Mouse (Mus musculus) forebrain, embryonic 12.5 days (tissue): ENCODE results near the gene Rrp7a. TPM values are rescaled to one million over a fixed set of nuclear protein-coding genes. Genes with fewer than 3 reads are reported as not detected.

Experiments
- ATAC-seq: fragments of 200-750 bp; cut with Nextera tagmentation; 2 replicates; pipeline ENCODE4 v1.8.0; 2017; ENCODE audit warnings: moderate TSS enrichment; ENCODE audit not compliant: low FRiP score
- H3K27ac ChIP-seq: fragments of 300-500 bp; sonication (generic); 2 replicates; pipeline ENCODE4 v1.5.1; 2016; ENCODE audit warnings: mild to moderate bottlenecking
- H3K27me3 ChIP-seq: fragments of 300-500 bp; sonication (generic); 2 replicates; pipeline ENCODE4 v1.6.1; 2016; ENCODE audit warnings: mild to moderate bottlenecking
- H3K36me3 ChIP-seq: fragments of 300-500 bp; sonication (generic); replicated peaks from 2 replicates; pipeline ENCODE4 v1.6.1; 2016; ENCODE audit warnings: mild to moderate bottlenecking
- H3K4me1 ChIP-seq: fragments of 300-500 bp; sonication (generic); 2 replicates; pipeline ENCODE4 v1.6.1; 2016
- H3K4me2 ChIP-seq: fragments of 300-500 bp; sonication (generic); 2 replicates; pipeline ENCODE4 v1.6.1; 2016; ENCODE audit warnings: mild to moderate bottlenecking, moderate library complexity
- H3K4me3 ChIP-seq: fragments of 300-500 bp; sonication (generic); replicated peaks from 2 replicates; pipeline ENCODE4 v1.5.1; 2016; ENCODE audit warnings: mild to moderate bottlenecking
- H3K9ac ChIP-seq: fragments of 300-500 bp; sonication (generic); 2 replicates; pipeline ENCODE4 v1.6.1; 2016; ENCODE audit warnings: mild to moderate bottlenecking
- H3K9me3 ChIP-seq: fragments of 300-500 bp; sonication (generic); 2 replicates; pipeline ENCODE4 v1.6.1; 2016
- WGBS: fragments of 180-500 bp; shearing (Covaris S2); methylation state at CpG from one replicate; pipeline ENCODE4 v1.1.7; 2016; 5-methylcytosine and 5-hydroxymethylcytosine counted together
- polyA plus RNA-seq: library from polyadenylated mRNA; unstranded; fragments of >200 nt; fragmentation: Nextera tagmentation; extraction: Ambion mirVana; gene quantifications from 2 replicates; pipeline ENCODE4 v1.2.1, GENCODE M21; 2016

Gene Rrp7a
- polyA plus RNA-seq, 1 experiment from 2014 or later: 64.8 TPM

DNA sequence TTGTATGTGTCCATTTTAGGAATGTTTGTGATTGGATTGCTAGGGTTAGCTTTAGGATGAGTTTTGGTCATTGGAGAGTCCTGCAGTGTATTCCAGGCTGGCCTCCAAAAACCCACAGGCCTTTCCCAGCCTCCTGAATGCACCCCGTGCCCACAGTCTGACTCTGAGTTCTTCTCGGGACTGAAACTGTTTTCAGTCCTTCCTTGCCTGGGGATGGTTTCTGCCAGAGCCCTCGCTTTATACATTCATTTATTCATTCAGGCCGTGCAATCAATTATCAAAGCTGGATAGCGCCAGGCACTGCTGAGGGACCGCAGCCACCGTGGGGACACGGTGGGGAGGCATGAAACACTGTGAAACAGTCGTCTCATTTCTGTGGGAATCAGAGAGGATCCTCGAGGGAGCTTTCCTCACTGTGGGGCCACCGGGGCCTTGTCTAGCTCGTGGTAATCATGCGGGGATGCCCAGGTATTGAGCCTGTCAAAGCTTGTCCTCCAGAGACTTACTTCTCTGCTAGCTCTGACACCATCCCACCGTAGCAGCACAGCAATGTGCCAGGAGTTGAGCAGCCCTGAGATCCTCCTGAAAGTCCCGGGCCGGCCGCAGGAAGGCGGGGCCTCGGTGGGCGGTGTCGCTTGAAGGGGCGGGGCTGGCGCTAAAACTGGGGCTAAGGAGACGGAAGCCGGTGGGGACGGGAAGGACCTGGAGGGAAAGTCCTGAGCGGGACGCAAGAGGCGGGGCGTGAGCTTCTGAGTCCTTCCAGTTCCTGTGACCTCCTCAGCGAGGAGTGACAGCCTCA is 22.9 kb downstream of the Rrp7a start:
- Histone ChIP-seq H3K9me3 (no peaks in the 10 kb centered on the region), H3K9ac (peak overlapping the region; percentile 70), H3K4me1 (peaks cover 21% of the 10 kb centered on the region), H3K4me2 (peak overlapping the region; percentile 76), H3K36me3 (no peaks in the 10 kb centered on the region), H3K4me3 (peak overlapping the region; percentile 47), H3K27ac (no peak overlapping the region), H3K27me3 (peaks cover 30% of the 10 kb centered on the region)
- ATAC-seq: peak; percentile 88
- 2% methylated on average over 30 of the region's 31 CpGs for WGBS

DNA sequence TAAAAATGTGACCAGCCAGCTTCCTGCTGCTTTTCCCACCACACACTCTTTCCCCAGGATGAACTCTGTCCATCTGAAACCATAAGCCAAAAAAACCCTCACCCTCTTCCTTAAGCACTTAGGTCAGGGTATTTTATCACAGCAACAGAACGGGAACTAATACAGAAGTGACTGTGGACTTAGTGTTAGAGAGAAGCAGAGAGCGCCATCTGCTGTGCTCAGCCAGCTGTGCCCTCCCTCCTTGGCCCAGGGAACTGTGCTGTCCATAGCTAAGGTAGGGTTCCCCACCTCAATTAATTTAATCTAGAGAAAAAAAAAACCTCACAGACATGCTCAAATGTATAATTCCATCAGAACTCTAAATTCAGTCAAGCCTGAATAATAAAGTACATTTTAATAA is 26.7 kb downstream of the Rrp7a start:
- ATAC-seq: no peak
- no peak overlapping the region for H3K9ac ChIP-seq
- no peaks in the 10 kb centered on the region for H3K9me3 ChIP-seq
- 46% methylated on average over 2 of the region's 2 CpGs for WGBS
- no peak overlapping the region for H3K4me2 ChIP-seq
- peaks cover 28% of the 10 kb centered on the region for H3K27me3 ChIP-seq
- no peaks in the 10 kb centered on the region for H3K36me3 ChIP-seq
- no peak overlapping the region for H3K27ac ChIP-seq
- H3K4me3 ChIP-seq: no peak overlapping the region
- H3K4me1 ChIP-seq: peaks cover 21% of the 10 kb centered on the region

DNA sequence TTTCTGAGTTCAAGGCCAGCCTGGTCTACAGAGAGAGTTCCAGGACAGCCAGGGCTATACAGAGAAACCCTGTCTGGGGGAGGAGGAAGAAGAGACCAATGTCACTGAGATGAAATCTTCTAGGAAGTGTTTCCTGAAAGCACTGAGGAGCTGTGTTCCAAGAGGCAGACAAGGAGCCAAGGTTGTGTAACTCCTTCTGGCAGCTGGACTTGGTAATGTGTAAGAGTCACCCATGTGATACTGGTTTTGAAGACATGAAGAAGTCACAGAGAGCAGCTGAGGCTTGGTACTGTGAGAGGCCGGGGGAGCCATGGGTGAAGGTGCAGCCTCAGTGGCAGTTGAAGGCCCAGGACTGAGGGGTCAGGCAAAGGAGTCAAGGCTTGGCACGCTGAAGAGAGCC is 28.9 kb downstream of the Rrp7a start:
- Histone ChIP-seq H3K27ac (no peak overlapping the region), H3K36me3 (no peaks in the 10 kb centered on the region), H3K4me3 (no peak overlapping the region), H3K9me3 (no peaks in the 10 kb centered on the region), H3K9ac (no peak overlapping the region), H3K4me1 (peaks cover 13% of the 10 kb centered on the region), H3K27me3 (peaks cover 39% of the 10 kb centered on the region), H3K4me2 (no peak overlapping the region)
- ATAC-seq: no peak
- 76% methylated on average over 2 of the region's 2 CpGs for WGBS

DNA sequence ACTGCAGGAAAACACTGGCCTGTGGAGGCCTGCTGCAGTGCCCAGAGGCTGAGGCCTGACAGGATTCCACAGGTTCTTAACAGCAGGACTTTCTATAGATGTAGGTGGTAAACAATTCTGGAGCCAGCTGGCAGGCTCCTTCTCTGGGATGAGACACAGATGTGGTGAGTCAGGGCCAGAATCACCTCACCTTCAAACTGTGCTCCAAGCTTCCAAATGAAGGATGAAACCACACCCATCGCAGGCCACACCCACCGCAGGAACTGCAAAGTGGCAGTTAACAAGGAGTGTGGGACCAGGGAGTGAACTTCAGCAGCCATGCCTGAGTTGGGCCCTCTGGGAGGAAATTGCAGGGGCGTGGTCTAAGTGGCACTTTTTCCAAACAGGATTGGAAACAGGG is 31.7 kb downstream of the Rrp7a start:
- Histone ChIP-seq H3K4me3 (no peak overlapping the region), H3K9ac (no peak overlapping the region), H3K9me3 (no peaks in the 10 kb centered on the region), H3K27me3 (peaks cover 39% of the 10 kb centered on the region), H3K4me1 (peaks cover 12% of the 10 kb centered on the region), H3K4me2 (no peak overlapping the region), H3K27ac (no peak overlapping the region), H3K36me3 (no peaks in the 10 kb centered on the region)
- no peak for ATAC-seq
- WGBS: 47% methylated on average over 3 of the region's 3 CpGs

DNA sequence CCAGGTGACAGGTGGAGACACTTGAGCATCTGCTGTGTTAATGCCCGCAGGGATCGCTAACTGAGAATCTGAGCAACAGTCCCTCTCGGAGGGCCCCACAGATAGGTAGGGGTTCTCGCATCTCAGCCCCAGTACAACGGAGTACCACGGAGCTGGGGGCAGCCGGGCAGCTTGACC is 33.3 kb downstream of the Rrp7a start, which contains the start of gene Serhl:
Gene Serhl (plus strand): TSS at position 78 of the 177 bp plus-strand sequence.
- Histone ChIP-seq H3K9ac (0 out of 2 replicates have a peak within 1 kb of the TSS, but pooled peaks have one; percentile 38), H3K27ac (no peak within 1 kb of the TSS), H3K36me3 (no peaks in the 10 kb centered on the region), H3K4me2 (peak within 1 kb of the TSS; percentile 39), H3K9me3 (no peaks in the 10 kb centered on the region), H3K27me3 (peaks cover 45% of the 10 kb centered on the region), H3K4me3 (0 out of 2 replicates have a peak within 1 kb of the TSS, but pooled peaks have one; percentile 11), H3K4me1 (peaks cover 15% of the 10 kb centered on the region)
- WGBS: 7% methylated on average over 7 of the region's 7 CpGs
- ATAC-seq: no peak

DNA sequence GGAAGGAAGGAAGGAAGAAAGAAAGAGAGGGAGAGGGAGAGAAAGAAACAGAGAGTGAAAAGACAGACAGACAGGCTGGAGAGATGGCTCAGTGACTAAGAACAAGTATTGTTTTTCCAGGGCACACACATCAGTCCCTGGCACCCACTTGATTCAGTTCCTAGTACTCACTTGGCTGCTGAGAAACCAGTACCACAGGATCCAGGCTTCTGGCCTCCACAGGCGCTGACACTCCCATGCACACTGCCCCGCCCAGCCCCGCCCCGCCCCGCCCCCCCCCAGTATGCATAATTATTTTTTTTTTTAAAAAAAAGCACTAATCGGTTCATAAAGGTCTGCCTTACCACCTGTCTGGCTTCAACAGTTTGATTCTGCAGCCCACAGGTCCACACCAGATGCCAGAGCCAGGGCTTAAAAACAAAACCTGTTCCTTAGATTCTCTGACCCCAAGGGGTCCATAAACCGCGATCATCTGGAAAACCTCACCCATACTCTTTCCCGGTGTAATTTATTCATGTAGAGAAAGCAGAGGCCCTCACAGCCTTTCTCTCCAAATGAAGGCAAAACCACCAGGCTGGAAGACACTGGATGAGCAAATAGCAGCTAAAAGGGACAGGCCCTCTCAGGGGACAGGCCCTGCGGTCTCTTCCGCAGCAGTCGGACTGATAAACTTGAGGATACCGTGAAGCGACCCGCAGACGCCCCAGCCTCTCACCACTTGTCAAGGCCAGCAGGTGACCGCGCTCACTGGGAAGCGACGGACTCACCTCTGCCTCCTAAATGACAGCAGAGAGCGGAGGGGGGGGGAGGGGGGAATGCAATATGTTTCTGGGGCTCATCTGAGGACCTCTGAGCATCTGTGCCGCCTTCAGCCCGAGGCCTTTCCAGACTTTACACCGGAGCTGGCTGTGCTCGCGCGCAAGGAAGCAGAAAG is 33.8 kb downstream of the Rrp7a start:
- H3K9me3 ChIP-seq: no peaks in the 10 kb centered on the region
- peaks cover 20% of the 10 kb centered on the region for H3K4me1 ChIP-seq
- no peak overlapping the region for H3K27ac ChIP-seq
- 0 out of 2 replicates have a peak overlapping the region, but pooled peaks have one; percentile 11 for H3K4me3 ChIP-seq
- H3K4me2 ChIP-seq: peak overlapping the region; percentile 39
- H3K36me3 ChIP-seq: no peaks in the 10 kb centered on the region
- H3K9ac ChIP-seq: 0 out of 2 replicates have a peak overlapping the region, but pooled peaks have one; percentile 38
- WGBS: 5% methylated on average over 27 of the region's 27 CpGs
- ATAC-seq: no peak
- peaks cover 42% of the 10 kb centered on the region for H3K27me3 ChIP-seq

DNA sequence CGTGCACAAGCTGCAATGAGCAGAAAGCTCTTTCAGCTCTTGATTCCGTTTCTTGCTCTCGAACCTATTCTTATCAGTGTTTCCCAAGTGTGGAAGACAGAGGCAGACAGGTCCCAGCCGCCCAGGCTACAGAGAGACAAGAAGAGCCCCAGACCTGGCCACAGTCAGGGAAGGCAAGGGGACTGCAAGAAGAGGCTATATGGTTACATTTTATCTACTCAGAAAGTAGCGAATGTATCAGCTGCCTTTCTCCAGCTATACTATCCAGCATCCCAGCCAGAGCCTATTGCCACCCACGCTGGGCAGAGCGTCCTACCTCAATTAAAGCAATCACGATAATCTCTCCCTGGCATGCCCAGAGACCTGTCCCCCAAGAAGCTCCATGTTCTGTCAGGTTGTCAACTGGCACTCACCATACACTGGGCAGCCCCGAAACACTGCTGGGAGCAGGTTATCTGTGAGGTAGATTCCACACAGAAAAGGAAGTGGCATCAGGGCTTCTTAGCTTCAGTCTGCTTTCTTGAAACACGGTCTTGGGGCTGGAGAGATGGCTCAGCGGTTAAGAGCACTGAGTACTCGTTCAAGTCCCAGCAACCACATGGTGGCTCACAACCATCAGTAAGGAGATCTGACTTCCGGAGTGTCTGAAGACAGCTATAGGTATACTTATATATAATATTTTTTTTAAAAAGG is 35.8 kb downstream of the Rrp7a start:
- Histone ChIP-seq H3K36me3 (no peaks in the 10 kb centered on the region), H3K4me2 (no peak overlapping the region), H3K9me3 (no peaks in the 10 kb centered on the region), H3K27ac (no peak overlapping the region), H3K4me1 (peaks cover 32% of the 10 kb centered on the region), H3K4me3 (no peak overlapping the region), H3K9ac (no peak overlapping the region; the same call in 1 of the 2 replicates), H3K27me3 (peaks cover 44% of the 10 kb centered on the region)
- no peak for ATAC-seq
- 84% methylated on average over 13 of the region's 13 CpGs for WGBS

DNA sequence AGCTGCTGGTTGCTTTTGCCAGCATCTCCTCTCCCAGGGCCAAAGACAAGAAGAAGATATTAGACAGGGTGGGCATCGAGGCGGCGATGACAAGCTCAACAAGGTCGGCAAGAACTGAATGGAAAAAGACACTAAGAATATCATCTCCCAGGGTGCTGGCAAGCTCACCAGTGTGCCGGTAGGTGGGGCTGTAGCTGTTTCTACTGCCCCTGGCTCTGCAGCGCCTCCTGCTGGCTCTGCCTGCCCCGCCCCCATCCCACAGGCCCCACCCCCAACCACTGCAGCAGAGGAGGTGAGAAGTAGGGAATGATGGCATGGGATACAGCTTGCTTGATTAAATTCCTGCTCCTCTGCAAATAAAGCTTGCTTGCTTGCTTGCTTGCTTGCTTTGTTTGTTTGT is 36.7 kb downstream of the Rrp7a start:
- H3K27me3 ChIP-seq: peaks cover 41% of the 10 kb centered on the region
- no peak overlapping the region for H3K27ac ChIP-seq
- H3K4me2 ChIP-seq: no peak overlapping the region
- WGBS: 35% methylated on average over 7 of the region's 7 CpGs
- H3K4me3 ChIP-seq: no peak overlapping the region
- H3K4me1 ChIP-seq: peaks cover 32% of the 10 kb centered on the region
- no peaks in the 10 kb centered on the region for H3K36me3 ChIP-seq
- H3K9ac ChIP-seq: no peak overlapping the region
- no peak for ATAC-seq
- no peaks in the 10 kb centered on the region for H3K9me3 ChIP-seq

DNA sequence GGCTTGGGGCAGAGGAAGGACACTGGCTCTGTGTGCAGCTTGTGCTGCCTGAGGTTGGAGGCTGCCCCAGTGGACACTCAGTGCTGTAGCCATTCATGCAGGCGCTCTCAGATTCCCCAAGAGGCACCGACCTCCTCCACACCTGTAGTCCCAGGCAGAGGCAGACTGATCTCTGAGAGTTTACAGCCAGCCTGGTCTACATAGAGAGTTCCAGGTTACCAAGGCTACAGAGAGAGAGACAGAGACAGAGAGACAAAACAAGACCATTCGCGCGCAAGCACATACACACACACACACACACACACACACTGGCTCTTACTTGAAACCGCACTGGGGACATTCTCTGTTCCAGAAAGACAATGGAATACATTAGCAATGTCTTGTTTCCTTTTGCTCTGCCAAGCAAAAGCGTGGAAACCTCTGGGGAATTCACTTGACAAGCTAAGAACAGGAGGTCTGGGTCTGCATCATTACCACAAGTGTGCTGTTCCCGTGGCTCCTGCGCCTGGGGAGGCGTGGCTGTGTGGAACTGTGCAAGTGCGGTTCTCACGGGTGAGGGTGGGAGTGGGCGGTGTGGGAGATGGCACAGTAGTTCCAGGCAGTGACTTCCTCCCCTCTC is 38.5 kb downstream of the Rrp7a start:
- H3K4me3 ChIP-seq: no peak overlapping the region

DNA sequence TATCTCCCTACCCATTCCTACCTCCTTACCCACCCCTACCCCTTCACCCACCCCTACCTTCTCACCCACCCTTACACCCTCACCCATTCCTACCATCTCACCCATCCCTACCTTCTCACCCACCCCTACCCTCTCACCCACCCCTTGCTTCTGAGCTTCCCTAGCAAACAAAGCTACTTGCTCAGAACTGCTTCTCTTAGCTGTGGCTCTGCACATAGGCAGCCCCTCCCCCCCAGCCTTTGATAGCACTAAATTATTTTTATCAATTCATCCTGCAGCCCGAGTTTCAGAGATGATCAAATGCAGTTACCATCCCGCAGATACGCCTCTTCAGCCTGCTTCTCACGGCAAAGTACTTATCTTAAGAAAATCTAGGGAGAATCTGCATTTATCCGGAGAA is 39.1 kb downstream of the Rrp7a start:
- ATAC-seq: no peak
- peaks cover 23% of the 10 kb centered on the region for H3K27me3 ChIP-seq
- peaks cover 22% of the 10 kb centered on the region for H3K4me1 ChIP-seq
- H3K36me3 ChIP-seq: no peaks in the 10 kb centered on the region
- 57% methylated on average over 5 of the region's 5 CpGs for WGBS
- peak overlapping the region; percentile 66 for H3K27ac ChIP-seq
- no peak overlapping the region for H3K9ac ChIP-seq
- H3K4me3 ChIP-seq: no peak overlapping the region
- no peaks in the 10 kb centered on the region for H3K9me3 ChIP-seq
- no peak overlapping the region for H3K4me2 ChIP-seq

More for the DNA sequence above, 38.5 kb downstream of the Rrp7a start:
- H3K27me3 ChIP-seq: peaks cover 29% of the 10 kb centered on the region
- peaks cover 28% of the 10 kb centered on the region for H3K4me1 ChIP-seq
- peak overlapping the region; percentile 66 for H3K27ac ChIP-seq
- H3K9me3 ChIP-seq: no peaks in the 10 kb centered on the region
- H3K36me3 ChIP-seq: no peaks in the 10 kb centered on the region
- no peak overlapping the region for H3K9ac ChIP-seq
- H3K4me2 ChIP-seq: no peak overlapping the region
- ATAC-seq: peak; percentile 44
- WGBS: 54% methylated on average over 13 of the region's 13 CpGs

DNA sequence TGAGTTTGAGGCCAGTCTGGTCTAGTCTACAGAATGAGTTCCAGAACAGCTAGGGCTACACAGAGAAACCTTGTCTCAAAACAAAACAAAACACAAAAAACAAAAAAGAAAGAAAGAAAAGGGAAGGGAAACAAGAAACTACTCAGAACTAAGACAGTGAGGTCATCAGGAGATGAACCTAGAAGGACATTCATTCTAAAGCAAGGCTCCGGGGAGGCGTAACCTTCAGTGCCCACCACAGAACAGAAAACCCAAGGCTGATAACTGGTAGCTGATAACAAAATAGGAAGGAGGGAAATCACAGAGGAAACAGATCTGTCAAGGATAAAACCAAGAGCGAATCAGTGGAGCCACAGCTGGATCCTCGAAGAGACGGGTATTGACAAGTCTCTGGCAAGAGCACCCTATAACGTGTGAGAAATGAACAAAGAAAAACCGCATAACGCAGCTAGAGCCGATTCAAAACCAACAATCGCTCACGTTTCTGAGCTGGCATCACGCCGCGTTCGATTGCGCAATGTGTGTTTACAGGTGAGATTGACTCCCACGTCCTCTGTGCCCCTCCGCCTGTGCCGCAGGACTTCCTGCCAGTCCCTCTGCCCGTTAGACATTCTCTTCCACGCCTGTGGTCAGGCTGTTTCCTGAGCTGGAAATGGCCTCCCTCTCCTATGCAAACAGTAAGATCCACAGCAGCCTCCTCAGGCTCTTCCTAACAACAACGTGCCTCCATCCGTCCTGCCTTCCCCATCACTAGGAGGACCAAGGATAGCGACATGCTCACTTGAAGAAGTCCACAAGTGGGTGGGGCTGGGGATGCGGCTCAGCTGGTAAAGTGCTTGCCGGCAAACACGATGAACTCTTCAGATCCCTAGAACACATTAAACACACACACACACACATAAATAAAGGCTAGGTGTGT is 46.7 kb downstream of the Rrp7a start:
- no peak for ATAC-seq
- no peaks in the 10 kb centered on the region for H3K9me3 ChIP-seq
- no peak overlapping the region for H3K4me3 ChIP-seq
- H3K27ac ChIP-seq: no peak overlapping the region
- no peak overlapping the region for H3K4me2 ChIP-seq
- 70% methylated on average over 27 of the region's 27 CpGs for WGBS
- peaks cover 7% of the 10 kb centered on the region; the same call in 1 of the 2 replicates for H3K27me3 ChIP-seq
- no peak overlapping the region for H3K9ac ChIP-seq
- no peaks in the 10 kb centered on the region for H3K36me3 ChIP-seq
- no peaks in the 10 kb centered on the region for H3K4me1 ChIP-seq
